Mouse (Mus musculus) mammary gland, adult 2 months (tissue): Measurements from ENCODE around the gene Adgrf4. TPM values are rescaled to one million over a fixed set of nuclear protein-coding genes. Genes with fewer than 3 reads are reported as not detected.

Experiments used
- polyA plus RNA-seq: library from polyadenylated mRNA; depleted of rRNA; stranded (reverse); fragments of >200 nt; gene quantifications from 2 replicates; pipeline ENCODE4 v1.2.3, GENCODE M21; 2012; ENCODE audit warnings: low replicate concordance; rRNA removed

Adgrf4 gene
- polyA plus RNA-seq = 0.16 and 1.1 TPM in 2 replicates

GRCm38 (mm10) chr17:42692136-42692535, at the start of gene Adgrf4:
Gene Adgrf4 (minus strand): TSS chr17:42692284.

GRCm38 (mm10) chr17:42741801-42742217, 49.7 kb upstream of the Adgrf4 start, which contains the start of gene Adgrf2:
Gene Adgrf2 (minus strand): TSS chr17:42742179.

GRCm38 (mm10) chr17:42611295-42611694, 80.8 kb downstream of the Adgrf4 start, which contains the start of gene Opn5:
Gene Opn5 (minus strand): TSS chr17:42611395.

Other genes starting within 250 kb of the Adgrf4 start
- gene Opn5, start 80.9 kb downstream of the Adgrf4 start, polyA plus RNA-seq = not detected in 2 replicates
- gene Adgrf2, start 49.9 kb upstream of the Adgrf4 start, polyA plus RNA-seq = 0.12 and 0.40 TPM in 2 replicates
- gene Cd2ap, start 184.4 kb upstream of the Adgrf4 start, polyA plus RNA-seq = 9.7 and 13.8 TPM in 2 replicates